Mouse (Mus musculus) embryonic fibroblast, embryonic 13.5 days (primary cell): Measurements from ENCODE around the gene Tnk1. TPM values are rescaled to one million over a fixed set of nuclear protein-coding genes. Genes with fewer than 3 reads are reported as not detected.
A peak's percentile ranks its signal among the peaks of the same experiment; 100 is the strongest.
"Not testable (repeated sequence)": the region's sequence is repeated elsewhere in the genome, so short reads cannot be mapped to it uniquely, and the experiment has no call there.

ENCODE experiments used
- H3K27ac ChIP-seq: 2 replicates; pipeline ENCODE4 v1.5.1; 2012; ENCODE audit warnings: low read length, control low read depth, inconsistent platforms; ENCODE audit not compliant: insufficient read depth
- H3K4me1 ChIP-seq: 2 replicates; pipeline ENCODE4 v1.6.1; 2011; ENCODE audit warnings: low read length; ENCODE audit not compliant: control insufficient read depth, insufficient read depth
- H3K4me3 ChIP-seq: 2 replicates; pipeline ENCODE4 v1.5.1; 2011; ENCODE audit warnings: mild to moderate bottlenecking, control low read depth, low read length; ENCODE audit not compliant: insufficient read depth
- CTCF ChIP-seq: IDR thresholded peaks from 2 replicates; pipeline ENCODE4 v1.5.1; 2011; ENCODE audit warnings: mild to moderate bottlenecking, control low read depth, low read length, moderate library complexity, borderline replicate concordance; ENCODE audit not compliant: insufficient read depth
- POLR2A ChIP-seq: IDR thresholded peaks from 2 replicates; pipeline ENCODE4 v1.6.1; 2011; ENCODE audit warnings: low read depth, mild to moderate bottlenecking, control low read depth, low read length, moderate library complexity
- polyA plus RNA-seq: library from polyadenylated mRNA; stranded (reverse); fragments of >200 nt; gene quantifications from 2 replicates; pipeline ENCODE4 v1.2.4, GENCODE M21; 2011; ENCODE audit warnings: low read depth; ENCODE audit not compliant: missing spikeins, insufficient read length

The Tnk1 gene
- polyA plus RNA-seq, 1 experiment = not detected

- Histone ChIP-seq H3K4me1 (no peaks in the 10 kb centered on the region), H3K4me3 (no peak overlapping the region), H3K27ac (no peak overlapping the region)
- TF ChIP-seq CTCF (no peak), POLR2A (no peak)
These were observed 5.8 kb upstream of the Tnk1 start for GRCm38 (mm10) chr11:69864138-69864860.

GRCm38 (mm10) chr11:69863729-69864128 lies 5.2 kb upstream of the Tnk1 start:
- H3K4me1 ChIP-seq, H3K4me3 ChIP-seq, H3K27ac ChIP-seq: not testable (repeated sequence)

- H3K27ac ChIP-seq = no peak overlapping the region
- no peak for TF ChIP-seq POLR2A
- TF ChIP-seq CTCF = 0 out of 2 replicates have a peak, but pooled peaks have one; percentile 7
- H3K4me3 ChIP-seq = no peak overlapping the region
- H3K4me1 ChIP-seq = no peaks in the 10 kb centered on the region
These were observed 3.2 kb downstream of the Tnk1 start for GRCm38 (mm10) chr11:69855347-69855746.

GRCm38 (mm10) chr11:69854680-69855079 lies 3.9 kb downstream of the Tnk1 start:
- Histone ChIP-seq H3K4me1 (no peaks in the 10 kb centered on the region), H3K27ac (no peak overlapping the region), H3K4me3 (no peak overlapping the region)
- TF ChIP-seq CTCF (no peak), POLR2A (no peak)

- Histone ChIP-seq H3K4me3 (no peak overlapping the region), H3K4me1 (no peaks in the 10 kb centered on the region), H3K27ac (no peak overlapping the region)
- TF ChIP-seq POLR2A (peak; percentile 35; the same call in 1 of the 2 replicates), CTCF (no peak)
These were observed 4.5 kb downstream of the Tnk1 start for GRCm38 (mm10) chr11:69853994-69854393.

- no peak for TF ChIP-seq POLR2A
- TF ChIP-seq CTCF = no peak
- Histone ChIP-seq H3K4me3 (no peak overlapping the region), H3K27ac (no peak overlapping the region), H3K4me1 (no peaks in the 10 kb centered on the region)
These were observed 7.8 kb downstream of the Tnk1 start for GRCm38 (mm10) chr11:69850754-69851153.

GRCm38 (mm10) chr11:69849884-69850283 lies 8.6 kb downstream of the Tnk1 start:
- TF ChIP-seq CTCF (no peak), POLR2A (no peak; the same call in 1 of the 2 replicates)
- H3K27ac ChIP-seq = no peak overlapping the region
- H3K4me3 ChIP-seq = no peak overlapping the region
- peaks cover 5% of the 10 kb centered on the region for H3K4me1 ChIP-seq

- no peak overlapping the region for H3K4me3 ChIP-seq
- TF ChIP-seq POLR2A = no peak
- no peak for TF ChIP-seq CTCF
- no peak overlapping the region for H3K27ac ChIP-seq
- peaks cover 5% of the 10 kb centered on the region for H3K4me1 ChIP-seq
These were observed 9.4 kb downstream of the Tnk1 start for GRCm38 (mm10) chr11:69849128-69849527.

GRCm38 (mm10) chr11:69848021-69848420 lies 10.5 kb downstream of the Tnk1 start:
- H3K4me1 ChIP-seq = peaks cover 5% of the 10 kb centered on the region
- no peak overlapping the region for H3K27ac ChIP-seq
- H3K4me3 ChIP-seq = no peak overlapping the region
- no peak for TF ChIP-seq CTCF
- TF ChIP-seq POLR2A = no peak

GRCm38 (mm10) chr11:69846738-69847688 lies 11.5 kb downstream of the Tnk1 start:
- H3K4me3 ChIP-seq = peak overlapping the region; percentile 80
- H3K27ac ChIP-seq = peak overlapping the region; percentile 50
- peaks cover 5% of the 10 kb centered on the region for H3K4me1 ChIP-seq
- peak; percentile 56; the same call in 1 of the 2 replicates for TF ChIP-seq POLR2A
- TF ChIP-seq CTCF = no peak
